16 mouse cellular contexts compared by ENCODE assay signal in the genomic region with DNA sequence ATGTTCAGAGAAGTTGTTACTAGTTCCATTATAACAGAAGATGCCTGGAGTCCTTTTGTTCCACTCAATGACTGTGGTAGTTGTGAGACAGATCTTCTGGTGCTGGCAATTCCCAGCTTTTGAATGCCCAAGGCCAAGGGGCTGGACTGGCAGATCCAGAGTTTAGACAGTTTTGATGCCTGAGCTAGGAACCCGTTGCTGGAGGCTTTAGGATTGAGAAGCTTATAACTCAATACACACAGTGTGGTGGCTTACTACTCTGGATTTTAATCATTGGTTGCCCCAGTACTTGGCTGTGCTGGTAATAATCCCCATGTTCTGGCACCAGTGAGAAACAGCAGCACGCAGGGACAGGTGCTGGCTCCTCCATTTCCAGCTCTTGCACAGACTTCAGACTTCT.
"Had no signal": no experiment of that assay in that cellular context is flagged by ENCODE, and none has a peak within 500 bp of the region (broad histone marks: within the 10 kb centered on the region; RNA-seq: fewer than 3 reads in every experiment).

No protein-coding gene starts in this region.

- H3K4me2 ChIP-seq: neural tube, embryonic 13.5 days; neural tube, embryonic 15.5 days; stomach, embryonic 15.5 days had no signal

- H3K9me3 ChIP-seq: neural tube, embryonic 13.5 days; neural tube, embryonic 15.5 days; stomach, embryonic 15.5 days had no signal

- H3K9ac ChIP-seq: neural tube, embryonic 13.5 days; neural tube, embryonic 15.5 days; stomach, embryonic 15.5 days had no signal

- H3K27ac ChIP-seq: neural tube, embryonic 13.5 days; neural tube, embryonic 15.5 days; stomach, embryonic 15.5 days; stomach, postnatal 0 days had no signal

- H3K4me1 ChIP-seq: neural tube, embryonic 13.5 days; neural tube, embryonic 15.5 days; stomach, embryonic 15.5 days had no signal

- DNase-seq: retina, postnatal 1 day; right cerebral cortex, adult 18-20 months; right cerebral cortex, postnatal 14 days; right cerebral cortex, postnatal 25 days; right cerebral cortex, postnatal 4 days; spleen, adult 18-20 months; thymus, adult 18-20 months; thymus, adult 2 months; thymus, postnatal 14 days; thymus, postnatal 25 days; thymus, postnatal 36 days; thymus, postnatal 4 days had no signal

- H3K36me3 ChIP-seq: neural tube, embryonic 13.5 days; neural tube, embryonic 15.5 days; stomach, embryonic 15.5 days had no signal

- H3K27me3 ChIP-seq: neural tube, embryonic 13.5 days; neural tube, embryonic 15.5 days; stomach, embryonic 15.5 days had no signal

- H3K4me3 ChIP-seq: neural tube, embryonic 13.5 days; neural tube, embryonic 15.5 days; stomach, embryonic 15.5 days had no signal
